Mouse (Mus musculus) olfactory bulb, adult 2 months (tissue): Measurements from ENCODE around the gene Tmem174.

Experiments
- CTCF ChIP-seq: fragments of 200-500 bp; IDR thresholded peaks from 2 replicates; pipeline ENCODE4 v1.5.1; 2012; ENCODE audit warnings: low read depth, mild to moderate bottlenecking, low read length, moderate library complexity; ENCODE audit not compliant: insufficient read depth
- POLR2A ChIP-seq: fragments of 200-500 bp; IDR thresholded peaks from 2 replicates; pipeline ENCODE4 v1.6.1; 2012; ENCODE audit warnings: mild to moderate bottlenecking, low read depth, low read length, moderate library complexity; ENCODE audit not compliant: insufficient read depth

- no peak for TF ChIP-seq POLR2A
- TF ChIP-seq CTCF: no peak
Measured at GRCm38 (mm10) chr13:98680470-98681060, 43.4 kb upstream of the Tmem174 start.
